Mouse (Mus musculus) layer of hippocampus, adult 2 months (tissue): ENCODE measurements at regions not wholly inside any gene's neighbourhood (a gene's known extent, or its start where the extent isn't known, plus 50 kb on each side); places are given as distances from the start of the nearest gene placed in this dataset.
A peak's percentile ranks its signal among the peaks of the same experiment; 100 is the strongest.

ENCODE experiments used
- DNase-seq, 2 experiments: peaks; one replicate each; pipeline ENCODE4 v3.0.0; 2022; ENCODE audit warnings: low spot score in 2 of 2
- H3K27ac ChIP-seq: fragments of 200-600 bp; 2 replicates; pipeline ENCODE4 v1.8.1; 2022
- H3K4me3 ChIP-seq: fragments of 200-600 bp; 2 replicates; pipeline ENCODE4 v1.8.1; 2022; ENCODE audit warnings: mild to moderate bottlenecking
- CTCF ChIP-seq: fragments of 200-600 bp; conservative IDR thresholded peaks from 2 replicates; pipeline ENCODE4 v1.8.1; 2022; ENCODE audit warnings: antibody characterized with exemption, mild to moderate bottlenecking, moderate library complexity

DNA sequence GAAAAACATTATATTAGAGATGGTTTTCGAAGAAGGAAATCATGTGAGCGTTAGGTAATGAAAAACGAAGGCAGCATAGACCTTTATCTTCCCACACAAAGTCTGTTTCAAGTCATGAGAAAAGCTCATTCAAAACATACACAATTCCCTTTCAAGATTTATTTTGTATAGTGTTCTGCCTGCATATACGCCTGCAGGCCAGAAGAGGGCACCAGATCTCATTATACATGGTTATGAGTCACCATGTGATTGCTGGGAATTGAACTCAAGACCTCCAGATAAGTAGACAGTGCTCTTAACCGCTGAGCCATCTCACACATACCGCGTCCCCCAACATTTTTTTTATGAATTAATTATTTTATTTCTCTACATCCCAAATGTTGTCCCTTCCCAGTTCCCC is 578.3 kb upstream of the Ccdc54 start:
- Histone ChIP-seq H3K27ac (no peak overlapping the region), H3K4me3 (no peak overlapping the region)
- peak; percentile 48 for TF ChIP-seq CTCF
- DNase-seq: no peak

DNA sequence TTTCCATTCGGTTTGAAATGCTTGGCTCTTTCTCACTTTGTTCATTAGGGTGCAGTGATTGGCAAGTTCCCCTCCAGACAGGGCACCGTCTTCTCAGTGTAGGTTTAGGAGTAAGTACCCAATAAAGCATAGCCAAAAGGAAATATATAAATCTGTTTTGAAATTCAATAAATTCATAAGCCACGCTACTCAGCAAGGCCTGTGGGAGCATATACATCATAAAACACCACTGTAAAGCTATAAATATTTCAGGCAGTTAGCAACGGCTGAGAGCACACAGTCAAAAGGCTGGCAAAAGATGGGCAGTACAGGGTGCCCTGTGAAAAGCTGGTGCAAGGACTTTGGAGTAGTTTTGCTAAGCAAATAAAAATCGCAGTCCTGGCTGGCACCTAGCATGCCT is 569.8 kb upstream of the Ccdc54 start:
- no peak overlapping the region for H3K27ac ChIP-seq
- no peak for TF ChIP-seq CTCF
- no peak for DNase-seq
- H3K4me3 ChIP-seq: no peak overlapping the region

DNA sequence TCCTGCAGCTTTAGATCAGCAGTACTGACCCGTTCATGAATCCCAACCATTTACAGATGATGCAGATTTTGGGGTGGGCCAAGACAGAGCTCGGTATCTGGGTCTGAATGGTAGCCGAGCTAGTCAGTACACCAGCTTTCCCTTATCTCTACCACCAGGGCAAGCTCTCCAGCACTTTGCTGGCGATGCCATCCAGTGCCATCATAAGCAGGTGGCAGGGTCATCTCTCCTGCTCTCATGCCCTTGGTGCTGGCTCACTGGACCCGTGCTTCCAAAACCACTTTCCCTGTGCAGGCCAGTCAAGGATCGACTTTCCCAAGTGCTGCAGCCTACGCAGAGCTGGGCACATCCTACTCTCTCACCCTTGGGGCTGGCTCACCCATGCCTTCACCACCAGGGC is 547.6 kb upstream of the Ccdc54 start:
- H3K4me3 ChIP-seq: no peak overlapping the region
- TF ChIP-seq CTCF: no peak
- no peak overlapping the region for H3K27ac ChIP-seq
- no peak for DNase-seq

DNA sequence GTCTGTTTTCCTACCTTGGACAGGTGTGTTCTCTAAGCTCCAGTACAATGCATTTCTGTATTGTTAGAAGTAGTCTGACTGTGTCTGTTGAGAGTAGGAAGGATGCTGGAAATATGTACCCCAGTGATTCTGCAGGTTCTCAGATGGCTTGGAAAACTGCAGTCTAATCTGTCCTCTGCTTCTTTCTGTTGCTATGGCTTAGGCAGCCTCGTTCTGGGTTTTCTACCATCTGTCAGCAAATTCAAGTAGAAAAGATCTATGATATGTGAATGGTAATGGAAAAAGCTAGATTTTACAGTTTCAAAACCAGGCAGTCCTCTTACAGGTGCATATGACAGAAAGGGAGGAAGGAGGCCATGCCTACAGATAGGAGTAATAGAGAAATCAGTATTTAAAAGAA is 528.9 kb upstream of the Ccdc54 start:
- peak overlapping the region; percentile 77 for H3K27ac ChIP-seq
- DNase-seq: peak; percentile 70 to 73
- TF ChIP-seq CTCF: no peak
- no peak overlapping the region for H3K4me3 ChIP-seq

DNA sequence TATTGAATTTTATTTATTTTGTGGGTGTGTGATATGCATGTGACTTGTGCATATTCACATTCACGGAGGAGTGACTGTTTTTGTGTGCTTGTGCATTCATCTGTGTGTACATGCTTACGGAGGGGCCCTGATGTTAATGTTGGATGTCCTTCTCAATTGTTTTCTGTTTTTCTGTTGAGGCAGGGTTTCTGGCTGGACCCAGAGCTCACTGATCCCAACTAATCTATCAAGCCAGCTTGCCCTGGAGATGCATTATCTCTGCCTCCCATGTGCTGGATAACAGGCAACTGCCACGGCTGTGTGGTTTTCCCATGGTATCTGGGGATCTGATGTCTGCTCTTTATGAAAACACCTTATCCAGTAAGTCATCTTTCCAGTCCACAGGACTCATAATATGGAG is 527.4 kb upstream of the Ccdc54 start:
- no peak for TF ChIP-seq CTCF
- DNase-seq: no peak
- no peak overlapping the region for H3K4me3 ChIP-seq
- no peak overlapping the region for H3K27ac ChIP-seq

DNA sequence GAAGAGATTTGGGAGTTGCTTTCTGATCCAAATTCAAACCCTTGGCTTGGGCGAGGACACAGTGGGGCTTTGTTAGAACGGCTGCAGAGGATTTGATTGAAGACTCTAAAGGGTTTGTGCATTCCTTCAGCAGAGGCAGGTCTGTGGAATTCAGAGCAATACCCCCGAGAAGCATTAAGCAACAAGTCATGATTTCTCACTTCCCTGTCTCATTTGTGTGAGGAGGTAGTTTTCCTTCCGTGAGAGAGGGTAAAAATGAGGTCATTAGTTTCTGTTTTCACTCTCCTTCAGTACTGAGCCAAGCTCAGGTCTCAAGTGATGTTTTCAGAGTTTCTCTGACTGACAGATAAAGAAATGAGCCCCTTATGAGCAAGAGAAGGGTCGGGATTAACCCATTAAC is 526.9 kb upstream of the Ccdc54 start:
- DNase-seq: no peak
- Histone ChIP-seq H3K27ac (no peak overlapping the region), H3K4me3 (no peak overlapping the region; the same call in 1 of the 2 replicates)
- no peak for TF ChIP-seq CTCF

DNA sequence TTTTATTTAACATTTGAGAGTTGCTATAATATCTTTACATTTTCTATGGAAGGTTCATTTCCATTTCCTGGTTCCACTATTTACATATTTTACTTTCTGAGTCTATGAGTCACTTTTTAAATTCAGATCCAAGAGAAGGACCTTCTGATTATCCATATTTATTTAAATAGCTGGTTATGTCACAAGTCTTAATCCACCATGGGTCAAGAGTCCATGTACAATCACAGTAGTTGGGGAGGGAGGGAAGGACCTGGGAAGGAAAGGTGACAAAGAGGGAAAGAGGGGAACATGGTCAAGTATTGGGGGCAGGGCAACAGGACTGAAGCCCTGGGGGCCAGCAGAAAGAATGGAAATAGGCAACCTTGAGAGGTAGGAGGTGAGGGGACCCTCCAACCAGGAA is 518.9 kb upstream of the Ccdc54 start:
- no peak for DNase-seq
- no peak for TF ChIP-seq CTCF
- Histone ChIP-seq H3K4me3 (no peak overlapping the region), H3K27ac (no peak overlapping the region)

DNA sequence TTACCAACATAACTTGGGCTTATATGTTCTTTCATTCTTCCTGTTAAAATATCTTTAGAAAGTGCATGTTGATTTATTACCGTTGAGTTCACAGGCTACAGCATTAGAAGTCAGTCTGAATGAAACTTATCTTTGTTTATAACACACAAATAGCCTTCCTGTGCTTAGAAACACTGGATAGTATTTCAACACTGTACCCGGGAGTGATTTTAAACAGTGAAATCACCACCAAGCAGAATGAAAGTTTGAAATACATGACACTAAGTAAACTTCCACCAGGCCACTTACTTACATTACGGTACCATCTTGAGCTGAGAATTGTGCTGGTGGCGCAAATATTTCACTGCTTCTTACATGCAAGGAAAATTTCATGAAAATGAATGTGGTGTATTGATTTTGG is 516.5 kb upstream of the Ccdc54 start:
- Histone ChIP-seq H3K27ac (no peak overlapping the region), H3K4me3 (no peak overlapping the region)
- no peak for DNase-seq
- no peak for TF ChIP-seq CTCF

DNA sequence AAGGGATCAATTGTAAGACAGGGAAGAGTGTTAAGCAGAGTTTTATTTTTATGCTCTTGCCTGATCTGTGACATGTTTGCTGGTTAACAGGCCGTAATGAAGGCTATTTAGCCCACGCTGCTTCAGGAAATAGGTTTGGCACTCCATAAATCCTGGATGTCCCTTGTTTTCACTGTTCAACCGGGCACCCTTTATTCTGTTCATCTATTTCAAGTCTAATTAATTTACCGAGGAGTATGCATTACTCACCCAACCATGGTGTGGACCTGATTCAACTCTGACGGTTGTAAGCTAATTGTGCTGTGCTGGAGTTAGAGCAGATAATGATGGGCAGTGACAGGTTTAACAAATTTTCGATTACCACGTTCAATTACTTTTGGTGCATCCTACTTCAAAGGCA is 495.6 kb upstream of the Ccdc54 start:
- no peak for TF ChIP-seq CTCF
- no peak for DNase-seq
- no peak overlapping the region for H3K4me3 ChIP-seq
- H3K27ac ChIP-seq: no peak overlapping the region

DNA sequence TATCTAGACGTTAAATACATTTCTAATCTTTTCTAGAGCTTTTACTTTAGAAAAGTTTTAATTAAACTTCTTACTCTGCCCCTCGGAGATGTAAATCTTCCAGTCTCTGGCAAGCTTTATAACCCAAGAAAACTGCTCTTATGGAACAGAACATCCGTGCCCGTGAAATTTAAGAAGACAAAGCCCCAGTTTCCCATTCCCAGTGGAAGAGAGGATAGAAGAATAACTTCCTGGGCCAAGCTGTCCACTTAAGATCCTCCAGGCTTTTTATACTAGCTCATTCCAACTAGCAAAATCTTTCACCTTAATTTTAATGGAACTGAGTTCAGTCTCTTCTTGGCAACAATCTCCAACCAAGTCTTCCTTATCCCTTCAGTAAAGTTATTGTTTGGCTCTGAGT is 489.2 kb upstream of the Ccdc54 start:
- no peak for TF ChIP-seq CTCF
- Histone ChIP-seq H3K4me3 (no peak overlapping the region), H3K27ac (no peak overlapping the region)
- DNase-seq: no peak

DNA sequence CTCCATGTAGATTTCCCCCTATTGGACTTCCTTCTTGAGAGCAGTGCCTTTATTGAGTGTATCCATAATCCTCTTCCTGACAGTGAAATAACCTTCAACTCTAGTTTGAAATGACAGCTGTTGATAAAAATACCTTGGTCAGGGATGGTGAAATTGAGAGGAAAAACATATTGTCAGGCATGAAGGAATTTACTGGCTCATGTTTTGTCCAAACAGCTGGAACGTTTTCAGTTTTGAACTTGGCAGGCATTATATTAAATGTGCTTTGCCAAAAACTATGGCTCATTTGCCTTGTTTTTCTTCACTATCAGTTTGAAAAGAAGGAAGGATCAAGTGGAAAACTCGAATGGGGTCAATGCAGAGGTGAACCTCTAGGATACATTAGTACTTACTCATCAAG is 457.7 kb upstream of the Ccdc54 start:
- TF ChIP-seq CTCF: no peak
- DNase-seq: no peak
- no peak overlapping the region for H3K27ac ChIP-seq

DNA sequence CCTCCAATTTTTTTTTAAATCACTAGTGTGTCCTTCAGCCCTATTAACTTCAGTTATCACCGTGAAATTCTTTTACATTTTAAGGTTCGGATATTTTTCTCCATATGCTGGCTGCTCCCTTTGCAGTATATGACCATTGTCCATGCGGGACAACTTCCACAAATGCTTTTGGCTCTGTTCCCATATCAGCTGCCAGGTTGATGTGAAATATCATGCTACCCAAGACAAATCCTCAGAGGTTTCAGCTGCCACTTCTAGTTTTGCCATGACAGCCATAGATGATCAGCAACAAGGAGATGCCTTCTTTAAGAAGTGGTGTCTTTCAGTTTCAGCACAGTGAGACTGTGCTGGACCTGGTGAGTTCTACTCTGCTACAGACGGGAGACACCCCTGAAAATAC is 457.2 kb upstream of the Ccdc54 start:
- no peak for DNase-seq
- TF ChIP-seq CTCF: no peak
- Histone ChIP-seq H3K4me3 (no peak overlapping the region), H3K27ac (no peak overlapping the region)

More for the DNA sequence above, 457.7 kb upstream of the Ccdc54 start:
- H3K4me3 ChIP-seq: no peak overlapping the region

DNA sequence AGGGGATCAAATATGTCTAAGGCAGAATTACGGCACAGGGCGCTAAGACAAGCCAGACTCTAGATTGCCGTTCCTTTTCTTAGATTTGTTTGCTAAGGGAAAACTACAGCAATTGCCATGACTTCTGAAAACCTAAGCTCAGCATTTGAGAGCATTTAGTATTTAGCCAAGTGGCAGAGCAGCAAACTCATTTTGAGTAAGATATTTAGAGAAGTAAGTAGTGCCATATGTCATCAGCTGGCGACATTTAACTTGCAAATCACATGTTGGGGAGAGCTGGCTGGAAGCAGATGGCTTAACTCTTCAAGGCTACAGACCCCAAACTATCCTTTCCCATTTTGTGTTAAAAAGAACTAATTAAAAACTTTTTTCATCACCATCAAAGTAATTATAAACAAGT is 450.4 kb upstream of the Ccdc54 start:
- TF ChIP-seq CTCF: no peak
- Histone ChIP-seq H3K4me3 (no peak overlapping the region), H3K27ac (peak overlapping the region; percentile 15; the same call in 1 of the 2 replicates)
- DNase-seq: peak; percentile 28 to 53

DNA sequence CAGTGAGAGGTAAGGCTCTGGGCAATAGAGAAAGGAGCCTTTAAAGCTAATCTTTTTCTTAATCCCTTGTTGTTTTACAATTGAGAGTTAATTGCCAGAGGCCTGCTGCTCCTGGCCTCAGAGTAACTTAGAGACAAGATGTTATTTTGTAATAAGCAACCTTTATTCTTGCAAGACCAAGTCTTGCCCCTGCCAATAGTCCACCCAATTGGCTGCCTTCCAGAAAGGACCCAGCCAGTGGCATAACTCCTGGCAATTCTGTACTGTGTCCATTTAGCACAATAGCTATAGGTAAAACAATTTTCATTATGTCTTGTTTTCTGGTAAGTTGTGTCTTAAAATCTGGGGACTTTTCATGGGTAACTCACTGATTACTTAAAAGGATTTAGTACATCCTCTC is 411.9 kb upstream of the Ccdc54 start:
- H3K27ac ChIP-seq: no peak overlapping the region
- H3K4me3 ChIP-seq: no peak overlapping the region
- DNase-seq: no peak
- no peak for TF ChIP-seq CTCF

DNA sequence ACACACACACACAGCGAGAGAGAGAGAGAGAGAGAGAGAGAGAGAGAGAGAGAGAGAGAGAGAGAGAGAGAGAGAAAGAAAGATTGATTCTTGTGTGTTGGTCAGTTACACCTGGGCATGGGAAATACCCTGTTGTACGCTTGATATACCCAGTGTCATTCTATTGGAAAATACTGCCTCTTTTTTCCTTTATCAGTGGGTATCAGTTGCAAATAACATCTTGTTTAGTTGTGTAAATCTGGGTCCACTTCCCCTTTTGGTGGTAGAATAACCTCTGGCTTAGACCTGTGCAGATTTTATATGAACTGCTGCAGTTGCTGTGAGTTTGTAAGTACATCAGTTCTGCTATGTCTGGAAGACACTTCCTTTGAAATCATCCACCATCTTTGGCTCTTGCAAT is 373.4 kb upstream of the Ccdc54 start:
- Histone ChIP-seq H3K27ac (no peak overlapping the region), H3K4me3 (no peak overlapping the region)
- DNase-seq: no peak
- TF ChIP-seq CTCF: no peak
